Mouse (Mus musculus): Measurements from ENCODE around the gene Slx1b.
"Not testable (repeated sequence)": the region's sequence is repeated elsewhere in the genome, so short reads cannot be mapped to it uniquely, and the experiment has no call there.

Slx1b gene

DNA sequence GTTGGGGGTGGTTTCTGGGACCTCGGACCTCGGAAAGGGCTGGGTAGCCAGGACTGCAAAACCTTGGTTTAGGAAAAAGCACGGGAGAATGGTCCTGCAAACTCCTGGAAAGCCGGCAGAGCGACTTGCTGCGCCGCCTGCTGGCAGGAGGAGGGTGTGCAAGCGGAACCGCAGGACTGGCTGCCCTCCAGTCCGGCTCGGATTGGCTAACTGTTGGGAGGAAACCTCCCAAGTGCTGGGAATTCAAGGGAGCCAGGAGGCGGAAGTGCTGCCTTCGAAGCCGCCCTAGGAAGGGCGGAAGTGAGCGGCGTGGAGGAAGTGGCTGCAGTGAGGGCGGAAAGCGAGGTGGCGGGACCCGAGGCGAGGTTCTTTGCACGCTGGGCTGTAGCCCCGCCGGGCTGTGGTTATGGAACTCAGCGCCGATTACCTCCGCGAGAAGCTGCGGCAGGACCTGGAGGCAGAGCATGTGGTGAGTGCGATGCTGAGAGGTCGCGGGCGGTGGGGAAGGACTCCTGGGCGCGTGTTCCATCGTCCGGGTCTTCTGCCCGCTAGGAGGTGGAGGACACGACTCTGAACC lies at the start of gene Slx1b:
Gene Slx1b (minus strand): TSS at position 154 of the 577 bp plus-strand sequence.
- peak; percentile 90 to 96 for DNase-seq (ENCODE audit: low spot score in 2 of 2)

DNA sequence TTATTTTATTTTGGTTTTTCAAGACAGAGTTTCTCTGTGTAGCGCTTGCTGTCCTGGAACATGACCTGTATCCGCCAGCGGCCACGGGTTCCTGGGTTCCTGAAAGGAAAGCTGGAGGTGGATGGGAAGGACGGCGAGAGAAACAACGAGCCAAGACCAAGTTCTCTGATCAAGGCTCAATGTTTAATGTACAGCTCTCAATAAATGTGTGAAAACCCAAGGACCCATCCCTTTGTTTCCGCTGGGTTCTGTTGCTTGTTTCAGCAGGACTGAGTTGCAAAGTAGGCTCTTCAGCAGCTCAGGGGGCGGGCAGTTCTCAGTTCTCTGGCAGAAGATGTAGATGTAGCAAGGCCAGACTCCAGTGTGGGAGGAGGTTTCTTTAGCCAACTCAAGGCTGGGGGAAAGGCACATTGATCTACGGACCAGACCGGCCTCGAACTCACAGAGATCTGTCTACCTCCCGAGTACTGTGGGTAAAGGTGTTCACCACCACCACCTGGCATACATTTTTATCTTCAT lies 46.4 kb upstream of the Slx1b start:
- no peak for DNase-seq (ENCODE audit: low spot score in 2 of 2)

DNA sequence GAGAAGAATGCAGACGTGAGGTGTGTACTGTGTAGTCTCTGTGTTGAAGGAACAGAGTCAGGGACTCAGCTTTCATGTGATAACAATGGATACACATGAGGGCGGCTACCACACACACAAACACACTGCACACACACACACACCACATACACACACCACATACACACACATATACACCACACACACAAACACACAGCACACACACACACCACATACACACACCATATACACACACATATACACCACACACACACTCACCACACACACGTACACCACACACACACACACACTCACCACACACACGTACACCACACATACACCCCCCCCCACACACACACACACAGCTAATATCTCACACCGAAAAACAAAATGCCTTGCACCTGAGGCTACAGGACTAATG lies 45.9 kb upstream of the Slx1b start:
- DNase-seq (ENCODE audit: low spot score in 2 of 2): no peak

DNA sequence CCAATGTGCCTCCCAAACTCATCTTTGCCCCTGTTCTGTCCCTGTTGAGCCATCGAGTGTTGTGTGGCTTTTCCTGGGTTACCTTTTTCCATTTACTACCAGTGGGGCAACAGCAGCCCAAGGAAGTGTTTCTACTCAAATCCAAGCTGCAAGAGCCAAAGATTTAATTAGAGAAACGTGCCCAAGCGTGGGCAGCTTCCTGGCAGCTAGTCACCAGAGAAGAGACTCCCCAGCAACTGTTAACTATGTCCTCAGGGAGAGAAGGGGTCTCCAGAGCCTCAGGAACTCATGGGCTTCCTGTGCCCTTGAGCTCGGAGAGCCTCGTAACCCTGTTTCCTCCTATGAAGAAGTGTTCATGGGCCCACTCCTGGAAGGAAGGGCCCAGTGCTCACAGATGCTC lies 45.4 kb upstream of the Slx1b start:
- no peak for DNase-seq (ENCODE audit: low spot score in 2 of 2)

DNA sequence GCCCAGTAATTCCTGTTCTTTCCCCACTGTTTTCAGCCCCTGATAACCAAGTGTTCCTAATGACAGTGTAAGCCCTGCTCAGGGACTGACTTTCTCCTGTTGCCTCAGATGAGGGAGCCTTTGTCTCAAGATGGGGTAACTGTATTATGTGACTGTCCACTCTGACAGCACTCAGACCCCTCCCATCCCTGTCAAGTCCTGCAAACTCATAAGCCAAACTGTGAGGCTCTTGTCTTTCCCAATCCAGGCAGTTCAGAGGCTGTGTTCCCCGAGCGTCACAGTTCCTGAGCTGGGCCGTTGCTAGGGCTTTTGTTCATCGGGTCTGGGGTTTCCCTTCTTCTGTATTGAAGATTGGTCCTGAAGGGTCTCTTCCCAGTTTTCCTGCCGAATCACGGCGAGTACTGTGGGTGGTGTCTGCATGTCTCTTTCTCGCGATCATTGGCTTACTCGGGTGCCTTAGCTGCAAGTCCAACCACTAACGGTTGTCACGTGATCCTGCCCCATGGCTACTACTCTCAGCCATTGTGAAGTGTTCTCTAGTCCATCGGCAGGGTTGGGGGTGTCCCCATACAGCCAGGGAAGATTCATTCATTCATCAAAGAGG lies 44.6 kb upstream of the Slx1b start:
- no peak for DNase-seq (ENCODE audit: low spot score in 2 of 2)

DNA sequence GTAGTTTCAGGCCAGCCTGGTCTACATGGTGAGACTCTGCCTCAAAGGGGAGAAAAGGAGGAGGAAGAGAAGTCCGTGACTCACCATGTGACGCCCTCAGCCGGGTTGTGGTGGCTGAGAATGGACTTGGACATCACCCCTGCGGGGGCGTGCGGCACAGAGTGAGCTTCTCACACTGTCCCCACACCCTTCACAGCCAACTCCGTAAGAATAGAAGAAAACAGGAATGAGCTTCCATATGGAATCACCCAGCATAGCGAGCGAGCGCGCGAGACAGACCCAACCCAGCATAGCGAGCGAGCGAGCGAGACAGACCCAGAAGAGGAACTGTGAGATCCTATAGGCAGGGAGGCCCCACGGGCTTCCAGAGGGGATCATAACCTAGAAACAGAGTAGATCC lies 44.0 kb upstream of the Slx1b start:
- DNase-seq (ENCODE audit: low spot score in 2 of 2): no peak

DNA sequence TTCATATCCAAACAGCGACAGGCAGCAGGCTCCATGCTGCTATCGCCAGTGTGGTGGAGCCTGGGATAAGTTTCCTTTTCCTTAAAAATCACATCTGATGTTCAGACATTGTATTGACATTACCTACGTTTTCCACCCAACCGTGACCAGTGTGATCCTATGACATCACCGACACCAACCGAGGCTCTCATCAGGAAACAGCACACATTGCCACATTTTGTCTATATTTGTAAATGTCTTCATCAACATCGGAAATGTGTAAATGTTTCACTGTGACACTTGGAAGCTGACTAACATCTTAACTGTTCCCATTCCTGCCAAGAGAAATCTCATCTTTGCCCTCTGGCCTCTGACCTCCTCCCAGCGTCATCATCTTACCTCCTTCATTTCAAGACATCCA lies 40.5 kb upstream of the Slx1b start:
- DNase-seq (ENCODE audit: low spot score in 2 of 2): no peak

DNA sequence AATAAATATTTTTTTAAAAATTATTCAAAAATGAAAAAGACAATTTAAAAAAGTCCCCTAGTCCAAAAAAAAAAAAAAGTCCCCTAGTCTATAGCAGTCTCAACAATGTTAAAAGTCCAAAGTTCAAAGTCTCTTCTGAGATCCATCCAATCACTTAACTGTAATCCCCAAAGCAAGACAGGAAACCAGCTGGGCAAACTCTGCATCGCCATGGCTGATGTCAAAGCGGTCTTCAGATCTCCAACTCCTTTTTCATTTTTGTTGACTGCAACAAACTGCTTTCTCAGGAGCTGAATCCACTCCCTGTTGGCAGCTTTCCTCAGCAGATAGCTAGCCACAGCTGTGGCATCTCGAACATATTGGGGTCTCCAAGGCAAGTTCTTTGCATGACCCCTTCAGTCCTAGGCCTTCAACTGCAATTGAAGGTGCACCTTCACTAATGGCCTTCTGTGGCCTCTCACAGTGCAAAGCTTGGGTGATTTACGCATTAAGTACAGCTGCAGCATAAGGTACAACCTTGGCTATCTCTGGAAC lies 34.7 kb upstream of the Slx1b start:
- DNase-seq (ENCODE audit: low spot score in 2 of 2): not testable (repeated sequence)

DNA sequence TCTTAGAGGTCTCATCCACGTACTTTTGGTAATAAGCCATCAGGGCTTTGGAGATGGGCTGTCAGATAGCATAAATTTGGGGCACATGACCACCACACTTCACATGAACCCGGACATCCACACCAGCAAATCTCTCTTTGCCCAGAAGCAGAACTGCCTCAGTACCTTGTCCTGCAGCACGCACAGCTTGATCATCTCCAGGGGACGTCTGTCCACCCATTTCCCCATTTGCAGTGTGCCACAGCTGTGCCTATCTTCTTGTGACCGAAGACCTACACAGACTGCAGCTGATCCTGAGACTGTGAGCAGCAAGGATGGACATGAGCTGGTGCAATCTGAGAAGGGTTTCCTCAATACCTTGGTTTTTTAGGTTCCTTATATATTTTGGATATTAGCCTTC lies 30.1 kb upstream of the Slx1b start:
- DNase-seq (ENCODE audit: low spot score in 2 of 2): no peak

DNA sequence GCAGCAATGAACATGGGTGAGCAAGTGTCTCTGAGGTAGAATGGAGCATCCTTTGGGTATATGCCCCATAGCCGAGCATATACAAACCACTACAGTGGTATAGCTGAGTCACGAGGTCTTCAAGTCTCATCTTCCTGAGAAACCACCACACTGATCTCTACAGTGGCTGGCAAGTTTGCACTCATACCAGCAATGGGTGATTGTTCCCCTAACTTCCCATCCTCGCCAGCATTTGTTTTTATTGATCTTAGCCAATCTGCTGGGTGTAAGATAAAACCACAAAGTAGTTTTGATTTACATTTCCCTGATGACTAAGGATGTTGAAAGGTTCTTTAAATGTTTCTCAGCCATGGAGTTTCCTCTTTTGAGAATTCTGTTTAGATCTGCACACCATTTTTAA lies 29.5 kb upstream of the Slx1b start:
- DNase-seq (ENCODE audit: low spot score in 2 of 2): no peak

DNA sequence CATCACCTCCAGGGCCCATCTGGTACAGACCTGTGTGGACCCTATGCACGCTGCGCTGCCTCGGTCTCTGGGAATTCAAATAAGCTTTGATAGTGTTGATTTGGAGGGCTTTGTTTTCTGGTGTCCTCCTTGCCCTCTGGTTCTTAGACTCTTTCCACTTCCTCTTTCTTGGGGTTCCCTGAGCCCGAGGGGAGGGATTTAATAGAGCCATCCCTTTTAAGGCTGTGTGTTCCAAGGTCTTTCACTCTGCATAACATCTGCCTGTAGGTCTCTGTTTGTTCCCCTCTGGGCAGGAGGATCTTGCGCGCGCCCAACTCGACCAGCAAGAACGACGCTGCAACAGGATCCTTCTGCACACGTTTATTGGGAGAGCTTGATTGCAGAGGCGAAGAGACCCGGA lies 26.1 kb upstream of the Slx1b start:
- DNase-seq (ENCODE audit: low spot score in 2 of 2): no peak

DNA sequence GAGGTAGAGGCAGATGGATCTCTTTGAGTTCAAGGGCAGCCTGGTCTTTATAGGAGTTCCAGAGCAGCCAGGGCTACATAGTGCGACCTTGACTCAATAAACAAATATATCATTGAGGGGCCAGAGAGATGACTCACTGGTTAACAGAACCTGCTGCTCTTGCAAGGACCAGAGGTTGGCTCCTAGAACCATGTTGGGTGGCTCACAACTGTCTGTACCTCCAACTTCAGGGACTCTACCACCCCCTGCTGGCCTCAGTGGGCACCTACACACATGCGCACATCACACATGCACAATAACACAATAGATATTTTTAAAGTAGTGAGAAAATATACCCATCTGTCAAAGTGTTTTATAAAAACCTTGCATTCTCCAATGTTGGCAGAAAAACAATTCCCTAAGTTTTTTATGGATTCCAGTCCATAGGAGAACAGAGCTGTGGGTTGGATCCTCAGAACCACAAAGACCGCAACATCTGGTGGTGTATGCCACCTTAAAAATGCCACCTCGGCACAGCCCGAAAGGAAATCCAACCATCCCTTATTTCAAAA lies 23.3 kb upstream of the Slx1b start:
- no peak for DNase-seq (ENCODE audit: low spot score in 2 of 2)

DNA sequence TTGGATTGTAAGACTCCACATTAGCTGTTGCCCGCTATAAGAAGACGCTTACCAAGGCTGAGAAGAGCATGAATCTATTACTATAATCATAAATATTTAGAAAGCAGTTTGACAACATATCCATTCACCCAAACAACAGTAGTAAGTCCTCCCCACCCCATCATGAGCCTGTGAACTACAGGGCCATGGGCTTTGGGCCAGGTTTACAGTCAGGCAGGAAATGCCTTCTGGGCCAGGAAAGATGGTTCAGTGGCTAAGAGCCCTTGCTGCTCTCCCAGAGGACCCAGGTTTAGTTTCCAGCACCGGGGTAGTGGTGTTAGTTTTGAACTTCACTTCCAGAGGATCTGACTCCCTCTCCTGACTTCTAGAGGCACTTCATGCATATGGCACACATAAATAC lies 22.0 kb upstream of the Slx1b start:
- DNase-seq (ENCODE audit: low spot score in 2 of 2): no peak

DNA sequence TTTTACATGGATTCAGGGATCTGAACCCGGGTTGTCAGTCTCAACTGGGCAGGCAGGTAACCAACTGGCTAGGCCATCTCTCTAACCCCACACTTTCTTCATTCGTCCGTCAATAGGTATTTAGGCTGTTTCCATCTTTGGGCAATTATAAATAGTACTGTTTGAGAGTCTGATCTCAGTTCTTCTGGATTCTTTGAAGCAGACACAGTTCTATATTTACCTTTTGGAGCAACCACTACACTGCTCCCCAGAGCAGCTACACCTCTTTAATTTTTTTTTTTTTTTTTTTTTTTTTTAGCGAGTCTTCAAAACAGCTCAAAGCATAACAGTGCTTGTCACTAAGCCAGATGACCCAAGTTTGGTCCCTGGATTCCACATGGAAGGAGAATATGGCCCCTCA lies 20.1 kb upstream of the Slx1b start:
- no peak for DNase-seq (ENCODE audit: low spot score in 2 of 2)

DNA sequence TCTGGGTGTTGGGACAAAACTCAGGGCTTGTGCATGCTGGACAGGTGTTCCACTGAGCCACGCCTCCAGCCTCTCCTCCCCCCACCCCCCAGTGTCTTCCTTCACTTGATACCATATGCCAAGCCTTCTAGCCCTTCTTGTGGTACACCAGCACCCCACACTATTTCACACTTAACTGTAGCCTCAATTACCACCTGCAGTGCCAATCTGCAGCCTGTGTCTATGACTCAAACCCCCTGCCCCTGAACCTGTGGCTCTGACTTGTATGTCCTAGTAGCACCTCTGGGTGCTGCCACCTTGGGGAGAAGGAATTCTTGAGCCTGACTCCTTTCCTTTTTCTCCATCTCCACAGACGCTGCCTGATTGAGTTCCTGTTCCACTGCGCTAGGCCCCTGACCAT lies 16.3 kb upstream of the Slx1b start:
- no peak for DNase-seq (ENCODE audit: low spot score in 2 of 2)

DNA sequence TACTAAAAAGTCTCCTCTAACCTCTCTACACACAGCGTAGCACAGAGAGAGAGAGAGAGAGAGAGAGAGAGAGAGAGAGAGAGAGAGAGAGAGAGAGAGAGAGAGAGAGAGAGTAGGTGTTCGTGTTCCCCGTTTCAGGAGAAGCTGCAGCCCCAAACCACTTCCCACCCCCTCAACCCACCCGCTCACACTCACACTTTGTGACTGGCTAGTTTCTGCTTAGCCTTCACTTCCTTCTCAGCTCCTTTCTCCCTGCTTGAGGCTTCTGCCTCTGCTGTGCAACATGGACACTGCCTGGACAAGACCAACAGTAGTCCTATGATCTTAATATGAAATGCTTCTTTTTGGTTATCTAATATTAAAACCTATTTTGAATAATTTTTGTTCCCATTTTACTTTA lies 14.7 kb upstream of the Slx1b start:
- no peak for DNase-seq (ENCODE audit: low spot score in 2 of 2)

DNA sequence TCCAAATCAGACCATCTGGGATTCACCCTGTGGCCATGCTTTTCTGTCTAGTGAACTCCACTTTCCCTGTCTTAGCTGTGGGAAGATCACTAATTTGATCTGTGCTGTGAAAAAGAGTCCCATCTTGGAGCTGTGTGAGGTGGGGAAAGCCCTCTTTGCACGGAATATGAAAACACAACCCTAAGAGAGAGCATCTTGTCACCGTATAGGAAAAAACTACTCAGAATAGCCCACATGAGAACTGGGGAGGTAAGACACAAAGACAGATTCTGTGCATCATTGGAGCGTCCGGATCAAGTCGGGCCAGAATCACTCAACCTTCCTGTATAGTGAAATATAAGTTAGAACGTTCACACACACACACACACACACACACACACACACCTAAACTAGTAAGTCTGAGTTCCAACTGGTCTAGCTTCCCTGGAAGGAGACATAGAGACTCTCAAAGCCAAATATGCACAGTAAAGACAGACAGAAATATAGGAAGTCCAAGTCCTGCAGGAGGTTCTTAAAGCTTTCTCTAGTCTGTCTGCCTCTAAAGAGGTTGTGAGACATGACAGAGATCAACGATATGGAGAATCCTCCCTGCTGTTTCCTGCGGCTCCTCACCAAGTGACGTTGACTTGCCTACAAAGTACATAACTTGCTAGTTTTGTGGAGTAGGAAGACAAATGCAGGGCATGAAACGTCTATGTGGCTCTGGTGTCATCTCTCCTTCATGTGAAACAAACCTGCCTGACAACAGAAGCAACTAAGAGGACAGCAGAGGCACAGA lies 12.8 kb upstream of the Slx1b start:
- DNase-seq (ENCODE audit: low spot score in 2 of 2): no peak

DNA sequence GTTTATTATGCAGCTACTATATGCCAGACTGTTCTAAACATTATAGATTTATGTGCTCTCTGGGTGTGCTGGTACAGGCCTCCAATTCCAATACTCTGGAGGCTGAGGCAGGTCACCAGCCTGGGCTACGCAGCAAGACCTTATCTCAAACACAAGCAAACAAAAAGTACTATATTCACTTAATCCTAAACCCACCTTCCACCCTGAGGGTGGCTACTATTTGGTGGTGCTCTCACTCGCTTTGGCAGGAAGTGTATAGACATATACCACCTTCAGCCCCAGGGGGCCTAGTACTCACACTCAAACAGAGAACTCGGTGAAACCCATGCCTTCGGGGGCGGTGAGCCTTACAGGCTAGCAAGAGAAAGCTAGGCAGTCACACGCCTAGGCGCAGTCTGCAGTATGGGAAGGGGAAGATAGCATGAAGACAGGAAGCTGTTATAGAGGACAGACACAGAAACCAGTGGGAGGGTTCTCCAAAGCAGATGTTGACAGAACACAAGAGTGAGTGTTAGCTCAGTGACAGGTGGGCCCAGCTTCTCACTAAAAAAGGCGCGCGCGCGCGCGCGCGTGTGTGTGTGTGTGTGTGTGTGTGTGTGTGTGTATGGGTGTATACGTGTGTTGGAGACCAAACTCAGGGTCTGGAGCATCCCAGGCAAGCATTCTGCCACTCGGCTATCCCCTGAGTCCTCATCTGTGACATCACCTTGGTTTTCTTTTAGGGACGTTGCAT lies 12.0 kb upstream of the Slx1b start, which contains the start of gene Coro1a:
Gene Coro1a (minus strand): TSS at position 346 of the 733 bp plus-strand sequence.
- no peak for DNase-seq (ENCODE audit: low spot score in 2 of 2)

DNA sequence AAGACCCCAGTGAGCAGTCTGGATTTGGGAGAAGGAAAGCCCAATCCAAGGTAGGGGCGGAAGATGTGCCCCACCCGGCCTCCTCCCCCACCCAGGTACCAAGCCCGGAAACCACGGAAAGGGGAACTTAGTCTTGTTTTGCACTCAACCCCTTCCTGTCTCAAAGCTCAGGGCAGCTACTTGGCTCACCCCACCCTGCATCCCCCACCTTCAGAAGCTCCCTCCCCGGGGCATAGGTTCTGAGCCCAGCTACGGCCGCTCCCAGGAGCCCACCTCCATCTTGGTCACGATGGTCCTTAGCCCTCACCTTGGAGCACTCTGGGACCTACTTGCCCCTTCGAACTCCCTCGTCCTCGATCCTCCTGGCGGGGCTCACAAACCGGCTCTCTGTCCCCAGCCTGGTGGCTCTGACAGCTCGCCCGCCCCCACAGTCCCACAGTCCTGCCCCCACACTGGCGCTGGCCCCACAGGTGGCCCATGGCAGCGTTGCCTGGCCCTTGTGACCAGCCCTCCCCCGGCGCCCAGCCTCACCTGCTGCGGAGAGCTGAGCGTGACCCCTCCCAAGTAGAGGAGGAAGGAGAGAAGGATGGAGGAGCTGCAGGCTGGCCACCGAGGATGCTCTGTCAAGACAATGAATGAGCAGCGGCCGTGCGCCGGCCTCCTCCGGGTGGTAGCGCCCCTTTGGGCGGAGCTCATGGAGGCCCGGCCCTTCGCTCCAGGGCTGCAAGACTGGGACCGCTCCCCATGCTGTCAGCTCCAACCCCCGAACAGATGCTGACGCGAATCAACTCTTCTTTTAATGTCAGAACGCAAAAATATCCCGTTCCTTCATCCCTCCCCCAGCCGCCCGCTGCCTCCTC lies 8.8 kb upstream of the Slx1b start:
- peak; percentile 52 to 68 for DNase-seq (ENCODE audit: low spot score in 2 of 2)

DNA sequence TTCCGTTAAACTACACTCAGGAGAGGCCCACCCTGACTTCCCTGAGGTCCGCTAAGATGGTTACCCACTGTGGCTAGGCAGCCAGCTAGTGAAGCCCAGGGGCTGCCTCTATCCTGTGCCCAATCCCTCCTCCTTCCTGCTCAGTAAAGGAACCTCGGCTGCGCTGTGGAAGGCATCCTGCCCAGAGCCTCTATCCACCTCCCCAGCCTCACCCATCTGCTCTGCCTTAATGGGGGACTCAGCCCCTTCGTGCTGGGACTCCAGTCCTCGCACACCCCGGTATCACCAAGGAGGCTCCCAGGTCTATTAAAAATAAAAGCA lies 8.1 kb upstream of the Slx1b start:
- DNase-seq (ENCODE audit: low spot score in 2 of 2): no peak
